ENCODE assay signal across 8 mouse cellular contexts in genomic region chr7:107708491-107709112, GRCm38 (mm10). TPM values are rescaled to one million over a fixed set of nuclear protein-coding genes. Genes with fewer than 3 reads are reported as not detected.
DNase-seq lines count a peak whose midpoint lies in the region; ATAC-seq and TF ChIP-seq lines count a peak whose summit lies in the region.

No protein-coding gene starts in this region.

- H3K4me3 ChIP-seq in heart, embryonic 14.5 days (ENCODE audit: control insufficient read depth in 1 of 2, insufficient read depth in 1 of 2, low read depth in 1 of 2, low read length in 2 of 2): peak overlapping the region; percentile 39 to 52
- peak overlapping the region; percentile 27 for H3K4me3 ChIP-seq in kidney, postnatal 0 days (replicated peaks; ENCODE audit: low read depth, low read length)

- peak overlapping the region; percentile 75 to 86 for H3K27ac ChIP-seq in heart, embryonic 14.5 days (replicated peaks in 1 of 2; ENCODE audit: control insufficient read depth in 1 of 2, insufficient read depth in 1 of 2, low read depth in 2 of 2, low read length in 2 of 2)
- H3K27ac ChIP-seq in kidney, postnatal 0 days: no peak overlapping the region

- peaks cover 18 to 22% of the 10 kb centered on the region in 2 experiments for H3K4me1 ChIP-seq in heart, embryonic 14.5 days (ENCODE audit: control insufficient read depth in 2 of 2, insufficient read depth in 2 of 2, low read length in 2 of 2)
- 0 out of 2 replicates have a peak, but pooled peaks cover 3% of the 10 kb centered on the region for H3K4me1 ChIP-seq in kidney, postnatal 0 days (replicated peaks; ENCODE audit: insufficient read depth, low read length)

- no peaks in the 10 kb centered on the region for H3K27me3 ChIP-seq in heart, embryonic 14.5 days (ENCODE audit: control insufficient read depth, insufficient read depth, low read length)
- H3K27me3 ChIP-seq in kidney, postnatal 0 days (ENCODE audit: insufficient read depth, low read length): no peaks in the 10 kb centered on the region

- TF ChIP-seq CTCF in kidney, postnatal 0 days (IDR thresholded peaks at IDR 0.05; ENCODE audit: low read depth): peak; percentile 76

- no peaks in the 10 kb centered on the region for H3K36me3 ChIP-seq in heart, embryonic 14.5 days (ENCODE audit: control insufficient read depth, insufficient read depth, low read length)
- H3K36me3 ChIP-seq in kidney, postnatal 0 days (ENCODE audit: insufficient read depth, low read length): no peaks in the 10 kb centered on the region

- H3K9me3 ChIP-seq in heart, embryonic 14.5 days (ENCODE audit: control insufficient read depth, low read length): no peaks in the 10 kb centered on the region
- no peaks in the 10 kb centered on the region for H3K9me3 ChIP-seq in kidney, postnatal 0 days (replicated peaks; ENCODE audit: low read length)

- peak; percentile 60 to 71 for DNase-seq in urinary bladder, adult 18-20 months (ENCODE audit: low spot score in 2 of 2)
- no peak for DNase-seq in urinary bladder, postnatal 10 days (ENCODE audit: low spot score)
- peak; percentile 91 for DNase-seq in kidney, postnatal 0 days (ENCODE audit: low spot score)
- peak; percentile 75 for DNase-seq in liver
- peak; percentile 18 to 32 for DNase-seq in monocyte, adult 2 months (ENCODE audit: low read depth in 1 of 2, low spot score in 2 of 2)
- peak; percentile 47 to 58 for DNase-seq in spleen, postnatal 14 days (ENCODE audit: low spot score in 2 of 2)

- peak overlapping the region; percentile 63 for H3K4me2 ChIP-seq in heart, embryonic 14.5 days (ENCODE audit: low read length)
- peak overlapping the region; percentile 45 for H3K4me2 ChIP-seq in kidney, postnatal 0 days (ENCODE audit: low read length)

- WGBS in heart, embryonic 14.5 days: 0% methylated on average over 10 of the region's 10 CpGs
- WGBS in kidney, postnatal 0 days: 1% methylated on average over 10 of the region's 10 CpGs

- H3K9ac ChIP-seq in heart, embryonic 14.5 days (ENCODE audit: low read length): peak overlapping the region; percentile 55
- H3K9ac ChIP-seq in kidney, postnatal 0 days (ENCODE audit: low read depth, low read length): no peak overlapping the region

- peak; percentile 55 for ATAC-seq in erythroid progenitor cell, adult 5-6 weeks (replicated peaks; ENCODE audit: low FRiP score, poor library complexity, severe bottlenecking)
- peak; percentile 89 for ATAC-seq in heart, embryonic 14.5 days (ENCODE audit: insufficient number of reproducible peaks, insufficient read depth, low FRiP score, low read depth)
- ATAC-seq in kidney, postnatal 0 days (replicated peaks; ENCODE audit: low FRiP score, low read depth): peak; percentile 96

RNA-seq across cellular contexts. Expression of gene Cyb5r2, which starts 49.2 kb away (rescaled TPM):
- total RNA-seq in erythroid progenitor cell, adult 5-6 weeks (2015; ENCODE audit: low replicate concordance): not detected in 2 replicates
- total RNA-seq in erythroid progenitor cell, adult 5-6 weeks (2017; ENCODE audit: low replicate concordance): not detected in 2 replicates
- 1.1 TPM in 2 replicates for polyA plus RNA-seq in heart, embryonic 14.5 days (2014; fragmentation: Nextera tagmentation; extraction: Ambion mirVana)
- polyA plus RNA-seq in kidney, postnatal 0 days (2015; fragmentation: Nextera tagmentation; extraction: Ambion mirVana): 0.21 and 0.22 TPM in 2 replicates
